Mouse (Mus musculus) right cerebral cortex, postnatal 10 days (tissue): ENCODE data around the gene Spen.

Experiments
- DNase-seq, 2 experiments: peaks; one replicate each; pipeline ENCODE4 v3.0.0; 2021; ENCODE audit warnings: low spot score in 2 of 2

Gene Spen

DNA sequence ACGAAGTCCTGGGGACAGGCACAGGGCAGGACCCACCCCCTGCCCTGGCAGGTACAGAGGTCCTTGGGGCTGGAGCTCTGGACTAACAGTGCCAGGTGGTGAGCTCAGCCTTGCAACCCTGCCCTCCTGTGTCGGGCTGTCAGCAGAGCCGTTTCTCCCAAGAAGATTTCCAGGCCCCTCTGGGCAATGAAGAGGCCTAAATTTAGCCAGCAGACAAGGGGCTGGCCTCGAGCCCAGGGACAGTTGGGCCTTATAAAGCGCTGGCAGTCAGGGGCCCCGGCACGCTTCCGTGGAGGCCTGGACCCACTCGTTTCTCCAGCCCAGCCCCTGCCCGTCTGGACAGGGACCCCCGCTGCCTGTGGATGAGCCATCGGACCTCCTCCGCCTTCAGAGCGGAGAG lies 117.0 kb downstream of the Spen start:
- peak in 1 of 2 experiments; percentile 37 for DNase-seq

DNA sequence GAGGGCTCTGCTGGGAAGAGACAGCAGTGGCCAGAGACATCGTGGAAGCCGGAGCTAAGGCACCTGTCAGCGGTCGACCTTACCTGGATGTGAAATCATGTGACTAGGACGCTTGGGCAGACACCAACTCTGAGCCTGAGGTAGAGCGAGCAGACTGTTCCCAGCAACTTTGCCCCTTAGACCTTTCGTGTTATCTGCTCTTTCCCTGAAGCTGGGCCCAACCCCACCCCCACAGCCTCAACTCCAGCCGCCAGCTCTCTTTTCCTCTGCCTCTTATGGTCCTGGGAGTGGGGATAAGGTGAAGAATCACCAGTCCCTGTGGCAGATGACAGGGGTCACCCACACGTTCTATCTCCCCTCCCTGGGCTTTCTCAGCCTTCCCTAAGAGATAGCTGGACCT lies 117.5 kb downstream of the Spen start:
- DNase-seq: peak in 1 of 2 experiments; percentile 13

GRCm38 (mm10) chr4:141420192-141420829 lies 118.1 kb downstream of the Spen start, which contains the start of gene Hspb7:
Gene Hspb7 (plus strand): TSS chr4:141420779.
- DNase-seq: peak in 1 of 2 experiments; percentile 19

- DNase-seq: peak in 1 of 2 experiments; percentile 29
Measured at GRCm38 (mm10) chr4:141419398-141420191, 118.8 kb downstream of the Spen start.
